Mouse (Mus musculus): ENCODE data around the gene 1700016K19Rik.

The 1700016K19Rik gene

GRCm38 (mm10) chr11:76035182-76035581, 35.5 kb downstream of the 1700016K19Rik start:
- no peak for DNase-seq (ENCODE audit: low spot score)

GRCm38 (mm10) chr11:76037581-76038294, 38.0 kb downstream of the 1700016K19Rik start:
- DNase-seq (ENCODE audit: low spot score), result no peak

- DNase-seq (ENCODE audit: low spot score), result no peak
Measured at GRCm38 (mm10) chr11:76039271-76040053, 39.8 kb downstream of the 1700016K19Rik start.

- DNase-seq (ENCODE audit: low spot score), result no peak
Measured at GRCm38 (mm10) chr11:76040106-76040505, 40.4 kb downstream of the 1700016K19Rik start.

GRCm38 (mm10) chr11:76040761-76041376, 41.2 kb downstream of the 1700016K19Rik start:
- DNase-seq (ENCODE audit: low spot score), result no peak

GRCm38 (mm10) chr11:76042041-76042638, 42.4 kb downstream of the 1700016K19Rik start:
- no peak for DNase-seq (ENCODE audit: low spot score)

- DNase-seq (ENCODE audit: low spot score), result no peak
Measured at GRCm38 (mm10) chr11:76042882-76043281, 43.2 kb downstream of the 1700016K19Rik start.

- no peak for DNase-seq (ENCODE audit: low spot score)
Measured at GRCm38 (mm10) chr11:76044468-76044867, 44.8 kb downstream of the 1700016K19Rik start.

- DNase-seq (ENCODE audit: low spot score), result no peak
Measured at GRCm38 (mm10) chr11:76045367-76045766, 45.7 kb downstream of the 1700016K19Rik start.

- DNase-seq (ENCODE audit: low spot score), result no peak
Measured at GRCm38 (mm10) chr11:76050509-76050908, 50.8 kb downstream of the 1700016K19Rik start.

GRCm38 (mm10) chr11:76050967-76051512, 51.3 kb downstream of the 1700016K19Rik start:
- no peak for DNase-seq (ENCODE audit: low spot score)

- no peak for DNase-seq (ENCODE audit: low spot score)
Measured at GRCm38 (mm10) chr11:76052496-76052895, 52.8 kb downstream of the 1700016K19Rik start.

All from testis, postnatal 14 days (tissue).